Mouse (Mus musculus) embryonic facial prominence, embryonic 14.5 days (tissue): Measurements from ENCODE around the gene Sncb. TPM values are rescaled to one million over a fixed set of nuclear protein-coding genes. Genes with fewer than 3 reads are reported as not detected.
"Not testable (repeated sequence)": the region's sequence is repeated elsewhere in the genome, so short reads cannot be mapped to it uniquely, and the experiment has no call there.

ENCODE experiments used
- ATAC-seq: fragments of 200-750 bp; cut with Nextera tagmentation; 2 replicates; pipeline ENCODE4 v1.8.0; 2017; ENCODE audit warnings: low read depth, moderate number of reproducible peaks, moderate TSS enrichment
- DNase-seq: peaks from one replicate; pipeline ENCODE4 v3.0.0-alpha.2; 2015; ENCODE audit warnings: low spot score
- H3K27ac ChIP-seq: fragments of 300-500 bp; sonication (generic); replicated peaks from 2 replicates; pipeline ENCODE4 v1.5.1; 2014; ENCODE audit warnings: low read depth, mild to moderate bottlenecking, low read length, moderate library complexity
- H3K27me3 ChIP-seq: fragments of 300-500 bp; sonication (generic); replicated peaks from 2 replicates; pipeline ENCODE4 v1.6.1; 2014; ENCODE audit warnings: low read length; ENCODE audit not compliant: control insufficient read depth, insufficient read depth
- H3K36me3 ChIP-seq: fragments of 300-500 bp; sonication (generic); 2 replicates; pipeline ENCODE4 v1.6.1; 2014; ENCODE audit warnings: low read length, mixed read lengths; ENCODE audit not compliant: control insufficient read depth, insufficient read depth
- H3K4me1 ChIP-seq: fragments of 300-500 bp; sonication (generic); 2 replicates; pipeline ENCODE4 v1.6.1; 2014; ENCODE audit warnings: antibody characterized with exemption, low read length; ENCODE audit not compliant: control insufficient read depth, insufficient read depth
- H3K4me2 ChIP-seq: fragments of 300-500 bp; sonication (generic); 2 replicates; pipeline ENCODE4 v1.6.1; 2014; ENCODE audit warnings: low read depth, mild to moderate bottlenecking, low read length, moderate library complexity, mixed read lengths
- H3K4me3 ChIP-seq: fragments of 300-500 bp; sonication (generic); 2 replicates; pipeline ENCODE4 v1.5.1; 2014; ENCODE audit warnings: low read depth, mild to moderate bottlenecking, low read length
- H3K9ac ChIP-seq: fragments of 300-500 bp; sonication (generic); 2 replicates; pipeline ENCODE4 v1.6.1; 2014; ENCODE audit warnings: low read depth, mild to moderate bottlenecking, low read length, moderate library complexity, mixed read lengths
- H3K9me3 ChIP-seq: fragments of 300-500 bp; sonication (generic); 2 replicates; pipeline ENCODE4 v1.6.1; 2016; ENCODE audit warnings: low read length; ENCODE audit not compliant: control insufficient read depth
- WGBS: fragments of 180-500 bp; shearing (Covaris S2); extraction: QIAGEN DNeasy Blood & Tissue Kit; methylation state at CpG from one replicate; pipeline ENCODE4 v1.1.7; 2014; 5-methylcytosine and 5-hydroxymethylcytosine counted together
- polyA plus RNA-seq: library from polyadenylated mRNA; unstranded; fragments of >200 nt; fragmentation: Nextera tagmentation; extraction: Ambion mirVana; gene quantifications from 2 replicates; pipeline ENCODE4 v1.2.1, GENCODE M21; 2014

Gene Sncb
- polyA plus RNA-seq, 1 experiment from 2014 or later: 1.3 TPM

DNA sequence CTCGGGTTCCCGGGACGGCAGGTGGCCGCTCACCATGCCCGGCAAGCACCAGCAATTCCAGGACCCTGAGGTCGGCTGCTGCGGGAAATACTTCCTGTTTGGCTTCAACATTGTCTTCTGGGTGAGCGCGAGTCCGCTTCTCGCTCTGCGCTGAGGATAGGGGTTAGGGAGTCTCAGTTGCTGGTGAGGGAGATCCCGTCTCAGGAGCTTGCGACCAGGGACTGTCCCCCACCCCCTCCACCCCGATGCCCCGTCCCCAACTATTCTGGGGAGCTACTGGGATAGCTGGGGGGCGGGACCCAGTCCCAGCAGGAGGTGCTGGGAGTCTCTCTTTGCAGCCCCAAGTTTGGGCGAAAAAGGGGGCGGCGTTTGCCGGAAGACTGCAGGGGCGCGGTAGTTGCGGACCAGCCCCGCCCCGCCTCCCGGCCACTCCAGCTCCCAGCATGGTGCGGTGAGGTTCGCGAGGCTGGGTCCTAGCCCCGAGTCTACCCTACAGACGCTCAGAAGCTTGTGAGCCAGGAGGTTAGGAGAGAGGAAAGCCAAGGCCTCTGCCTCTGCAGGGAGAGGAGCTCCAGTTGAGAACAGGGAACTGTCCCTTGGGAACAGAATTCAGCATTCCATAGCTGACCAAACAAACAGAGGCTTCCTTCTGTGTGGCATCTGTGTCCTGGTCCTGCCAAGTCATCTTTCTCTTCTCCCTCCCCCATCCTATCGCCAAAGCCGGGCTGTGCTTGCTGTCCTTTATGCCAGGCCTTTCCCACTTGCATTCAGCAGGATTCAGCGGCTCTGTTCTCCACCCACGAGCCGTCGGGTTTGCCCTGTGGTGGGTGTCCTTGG, 23.4 kb upstream of the Sncb start:
- peak; percentile 48 for ATAC-seq
- H3K27me3 ChIP-seq: peaks cover 17% of the 10 kb centered on the region
- H3K27ac ChIP-seq: no peak overlapping the region

DNA sequence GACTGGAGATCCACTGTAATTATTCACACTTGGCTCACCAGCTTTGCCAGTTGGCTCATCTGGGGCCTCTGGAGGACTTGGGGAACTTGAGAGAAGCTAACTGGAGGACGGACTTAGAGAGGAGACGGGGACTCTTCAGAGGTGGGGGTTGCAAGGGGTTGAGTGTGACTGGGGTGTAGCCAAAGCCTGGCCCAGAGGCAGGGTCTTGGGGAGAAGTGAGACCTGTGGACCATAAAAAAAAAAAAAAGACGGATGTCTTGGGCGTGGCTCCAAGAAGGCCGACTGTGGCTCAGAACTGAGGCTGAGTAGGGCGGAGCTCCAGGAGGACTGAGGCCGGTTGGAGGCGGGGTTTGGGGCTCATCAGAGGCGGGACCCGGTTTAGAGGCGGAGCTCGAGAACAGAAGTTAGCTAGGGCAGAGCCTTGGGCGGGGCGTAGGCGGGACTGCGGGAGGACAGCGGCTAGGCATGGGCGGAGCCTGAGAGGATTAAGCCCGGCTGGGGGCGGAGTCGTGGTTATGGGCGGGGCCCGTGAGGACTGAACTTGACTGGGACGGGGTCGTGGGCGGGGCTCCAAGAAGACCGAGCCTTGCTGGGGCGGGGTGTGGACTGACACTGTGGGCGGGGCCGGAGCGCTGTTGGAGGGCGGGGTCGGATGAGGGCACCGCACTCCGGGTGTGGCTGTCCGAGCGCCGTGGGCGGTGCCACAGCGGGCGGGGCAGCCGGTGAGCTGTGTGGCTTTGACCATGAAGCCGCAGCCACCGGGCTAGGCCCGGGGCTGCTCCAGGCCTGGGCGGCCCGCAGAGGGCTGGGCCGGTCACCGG, 22.6 kb upstream of the Sncb start, which contains the start of gene Tspan17:
Tspan17 (plus strand) TSS at position 638 of the 821 bp plus-strand sequence.
- WGBS: 5% methylated on average over 21 of the region's 49 CpGs
- peak within 1 kb of the TSS; percentile 99 for H3K4me2 ChIP-seq
- H3K36me3 ChIP-seq: no peaks in the 10 kb centered on the region
- peak within 1 kb of the TSS; percentile 60 for H3K4me3 ChIP-seq
- no peak within 1 kb of the TSS for H3K27ac ChIP-seq
- peaks cover 17% of the 10 kb centered on the region for H3K27me3 ChIP-seq
- DNase-seq: peak; percentile 96
- H3K9me3 ChIP-seq: no peaks in the 10 kb centered on the region
- H3K9ac ChIP-seq: peak within 1 kb of the TSS; percentile 58
- peaks cover 13% of the 10 kb centered on the region for H3K4me1 ChIP-seq
- peak; percentile 85 for ATAC-seq

More for the DNA sequence above, 23.4 kb upstream of the Sncb start:
- peak; percentile 33 for DNase-seq
- Histone ChIP-seq H3K4me2 (peak overlapping the region; percentile 99), H3K9me3 (no peaks in the 10 kb centered on the region), H3K4me1 (peaks cover 13% of the 10 kb centered on the region), H3K36me3 (no peaks in the 10 kb centered on the region), H3K9ac (peak overlapping the region; percentile 58), H3K4me3 (peak overlapping the region; percentile 60)
- WGBS: 2% methylated on average over 28 of the region's 38 CpGs

DNA sequence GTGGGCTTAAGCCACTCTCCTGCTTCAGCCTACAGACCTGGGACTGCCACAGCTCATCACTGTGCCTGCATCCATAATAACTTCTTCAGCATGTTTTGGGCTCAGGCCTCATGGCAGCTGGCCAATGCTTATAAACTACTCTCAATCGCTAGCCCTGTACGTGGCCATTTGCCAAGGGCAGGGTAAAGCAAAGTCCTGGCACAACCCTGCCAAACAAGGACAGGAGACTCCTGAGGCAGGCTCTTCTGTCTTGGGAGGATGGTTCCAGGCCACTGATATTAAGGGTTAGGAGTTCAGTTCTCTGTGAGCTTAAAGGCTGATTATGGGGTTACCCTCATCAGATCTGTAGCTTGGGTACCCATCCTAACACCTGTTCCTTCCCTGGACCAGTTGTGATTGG, 21.2 kb upstream of the Sncb start:
- H3K4me2 ChIP-seq, ATAC-seq, H3K9me3 ChIP-seq, H3K27ac ChIP-seq, H3K4me3 ChIP-seq, H3K9ac ChIP-seq, DNase-seq, H3K36me3 ChIP-seq: not testable (repeated sequence)
- Histone ChIP-seq H3K4me1 (peaks cover 13% of the 10 kb centered on the region), H3K27me3 (peaks cover 17% of the 10 kb centered on the region)
- WGBS: 68% methylated on average over 2 of the region's 2 CpGs

DNA sequence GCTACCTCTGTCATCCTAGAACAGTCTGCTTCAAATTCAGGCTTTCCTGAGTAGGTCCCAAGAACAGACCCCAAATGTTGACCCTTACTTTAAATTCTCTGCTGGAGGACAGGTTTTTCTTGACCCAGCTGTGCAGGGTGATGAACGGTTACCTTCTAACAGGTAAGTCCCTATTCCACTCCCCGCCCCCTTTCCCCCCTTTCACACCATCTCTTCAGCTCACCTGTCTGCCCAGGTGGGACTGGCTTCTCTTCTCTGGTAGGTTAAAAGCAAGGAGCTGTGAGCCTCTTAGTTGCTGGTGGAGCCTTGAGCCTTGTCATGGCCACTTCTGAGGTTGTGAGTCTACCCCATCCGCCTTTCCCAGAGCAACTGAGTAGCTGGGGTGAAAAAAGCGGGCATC, 17.3 kb upstream of the Sncb start, which contains the start of gene Eif4e1b:
Eif4e1b (plus strand) TSS at position 301 of the 400 bp plus-strand sequence.
- Histone ChIP-seq H3K27ac (no peak within 1 kb of the TSS), H3K9me3 (no peaks in the 10 kb centered on the region), H3K4me2 (no peak within 1 kb of the TSS), H3K4me3 (no peak within 1 kb of the TSS), H3K9ac (no peak within 1 kb of the TSS), H3K36me3 (no peaks in the 10 kb centered on the region), H3K27me3 (no peaks in the 10 kb centered on the region), H3K4me1 (no peaks in the 10 kb centered on the region)
- no peak for DNase-seq
- no peak for ATAC-seq
- WGBS: 82% methylated on average over 4 of the region's 4 CpGs

DNA sequence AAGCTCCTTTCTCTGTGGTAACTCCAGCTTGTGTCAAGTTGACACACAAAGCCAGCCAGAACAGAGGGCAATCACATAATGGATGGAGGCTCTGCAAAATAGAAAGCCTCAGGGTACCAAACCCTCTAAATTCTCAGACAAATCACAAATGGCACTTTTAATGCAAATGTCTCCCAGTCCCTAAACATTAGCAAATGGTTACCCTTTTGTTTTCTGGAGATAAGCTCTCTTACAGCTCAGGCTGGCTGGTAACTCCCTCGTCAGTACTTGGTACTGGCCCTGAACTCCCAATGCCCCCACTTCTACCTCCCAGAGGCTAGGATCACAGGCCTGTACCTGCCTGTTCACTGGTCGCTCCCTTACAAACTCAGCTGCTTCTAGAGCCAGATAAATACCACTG, 16.8 kb upstream of the Sncb start:
- WGBS: 52% methylated on average over 2 of the region's 2 CpGs
- no peaks in the 10 kb centered on the region for H3K36me3 ChIP-seq
- no peak overlapping the region for H3K9ac ChIP-seq
- no peak overlapping the region for H3K27ac ChIP-seq
- ATAC-seq (no peak), DNase-seq (no peak)
- H3K4me2 ChIP-seq: no peak overlapping the region
- H3K4me3 ChIP-seq: no peak overlapping the region
- no peaks in the 10 kb centered on the region for H3K4me1 ChIP-seq
- no peaks in the 10 kb centered on the region for H3K27me3 ChIP-seq
- H3K9me3 ChIP-seq: no peaks in the 10 kb centered on the region

DNA sequence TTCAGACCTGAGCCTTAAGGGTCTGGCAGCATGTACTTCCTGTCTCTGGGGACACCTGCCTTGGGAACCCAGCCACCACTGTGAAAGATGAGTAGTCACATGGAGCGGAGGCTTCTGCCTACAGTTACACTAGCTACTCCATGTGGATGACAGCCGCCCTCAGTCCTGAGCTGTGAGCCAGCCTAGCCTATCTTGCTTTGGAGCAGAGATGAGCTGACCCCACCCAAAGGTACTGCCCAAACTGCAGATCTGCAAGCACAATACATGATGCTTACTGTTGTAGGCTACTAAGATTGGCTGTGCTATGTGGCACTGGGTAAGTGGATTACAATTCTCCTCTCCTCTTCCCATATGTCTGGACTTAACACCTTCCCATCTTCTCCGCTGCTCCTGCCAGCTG, 14.7 kb upstream of the Sncb start:
- H3K9me3 ChIP-seq: no peaks in the 10 kb centered on the region

DNA sequence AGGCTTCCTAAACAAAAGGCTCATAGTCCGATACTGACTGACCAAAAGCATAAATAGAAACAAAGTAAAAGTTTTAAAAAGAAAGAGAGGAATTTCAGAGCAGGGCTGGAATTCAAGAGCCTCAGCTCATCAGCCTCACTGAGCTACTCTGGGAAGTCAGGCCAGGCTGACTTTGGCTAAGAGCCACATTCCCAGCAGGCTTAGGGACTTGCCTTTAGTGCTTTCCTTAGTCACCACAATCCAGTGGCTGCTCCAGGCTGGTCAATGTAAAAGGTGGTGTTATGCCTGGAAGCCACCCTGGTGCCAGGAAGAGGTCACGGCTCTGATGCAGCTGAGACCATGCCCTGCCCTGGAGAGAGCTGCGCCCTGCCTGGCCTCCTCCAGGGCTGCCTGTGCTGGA, 14.2 kb upstream of the Sncb start:
- H3K4me2 ChIP-seq: no peak overlapping the region
- no peak; the same call in 1 of the 2 replicates for ATAC-seq
- WGBS: 79% methylated on average over 3 of the region's 3 CpGs
- no peaks in the 10 kb centered on the region for H3K27me3 ChIP-seq
- no peak overlapping the region for H3K4me3 ChIP-seq
- no peak overlapping the region for H3K9ac ChIP-seq
- H3K36me3 ChIP-seq: no peaks in the 10 kb centered on the region
- H3K9me3 ChIP-seq: no peaks in the 10 kb centered on the region
- DNase-seq: peak; percentile 64
- H3K27ac ChIP-seq: 0 out of 2 replicates have a peak overlapping the region, but pooled peaks have one; percentile 21
- H3K4me1 ChIP-seq: no peaks in the 10 kb centered on the region

More for the DNA sequence above, 14.7 kb upstream of the Sncb start:
- ATAC-seq: no peak
- Histone ChIP-seq H3K4me3 (no peak overlapping the region), H3K9ac (no peak overlapping the region), H3K27me3 (no peaks in the 10 kb centered on the region), H3K36me3 (no peaks in the 10 kb centered on the region), H3K4me1 (no peaks in the 10 kb centered on the region), H3K27ac (0 out of 2 replicates have a peak overlapping the region, but pooled peaks have one; percentile 21), H3K4me2 (no peak overlapping the region)
- 70% methylated on average over 3 of the region's 3 CpGs for WGBS
- no peak for DNase-seq

DNA sequence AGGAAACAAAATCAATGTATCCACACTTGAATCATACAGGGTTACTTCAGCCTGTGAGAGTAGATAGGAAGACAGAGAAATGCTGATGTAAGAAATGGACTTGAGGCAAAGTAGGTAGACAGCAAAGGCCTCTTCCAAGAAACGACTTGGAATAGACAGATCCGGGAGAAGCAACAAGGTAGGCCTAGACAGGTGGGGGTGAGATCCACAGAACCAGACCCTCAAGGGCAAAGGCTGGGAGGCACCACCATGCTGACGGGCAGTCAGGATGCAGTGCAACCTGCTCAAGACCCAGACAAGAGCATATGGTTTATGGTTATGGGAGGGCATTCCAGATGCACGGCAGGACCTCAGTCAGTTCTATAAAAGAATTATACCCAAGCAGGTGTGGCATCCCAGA, 617 bp upstream of the Sncb start:
- ATAC-seq: no peak
- H3K27me3 ChIP-seq: peaks cover 53% of the 10 kb centered on the region
- H3K36me3 ChIP-seq: no peaks in the 10 kb centered on the region
- WGBS: 90% methylated on average over 4 of the region's 4 CpGs
- no peak for DNase-seq
- H3K27ac ChIP-seq: no peak overlapping the region
- H3K9ac ChIP-seq: no peak overlapping the region
- H3K9me3 ChIP-seq: no peaks in the 10 kb centered on the region
- no peak overlapping the region for H3K4me2 ChIP-seq
- H3K4me3 ChIP-seq: no peak overlapping the region
- H3K4me1 ChIP-seq: peaks cover 10% of the 10 kb centered on the region
